Mouse (Mus musculus) midbrain, embryonic 14.5 days (tissue): ENCODE data around the gene Vmn1r235. TPM values are rescaled to one million over a fixed set of nuclear protein-coding genes. Genes with fewer than 3 reads are reported as not detected.

Experiments
- microRNA-seq: library from miRNA; unstranded; fragments of <30 nt; microRNA quantifications from one replicate; pipeline ENCODE4, GENCODE M21; 2016
- polyA plus RNA-seq: library from polyadenylated mRNA; unstranded; fragments of >200 nt; fragmentation: Nextera tagmentation; extraction: Ambion mirVana; gene quantifications from 2 replicates; pipeline ENCODE4 v1.2.1, GENCODE M21; 2014

Vmn1r235 gene
- polyA plus RNA-seq, 1 experiment from 2014 or later: not detected

Small RNA genes within 50 kb of the gene (microRNA-seq; reads per million reads assigned to microRNA genes)
- not detected for gene Gm26384

Other genes with a start within 250 kb of the Vmn1r235 start
- 22.4 and 24.5 TPM in 2 replicates for gene Zfp160, start 247.5 kb upstream of the Vmn1r235 start, polyA plus RNA-seq
- not detected in 2 replicates for gene Vmn1r234, start 30.3 kb upstream of the Vmn1r235 start, polyA plus RNA-seq
- not detected in 2 replicates for gene Vmn1r236, start 26.5 kb downstream of the Vmn1r235 start, polyA plus RNA-seq
- not detected in 2 replicates for gene Vmn1r237, start 55.5 kb downstream of the Vmn1r235 start, polyA plus RNA-seq
- gene Zfp677, start 127.3 kb downstream of the Vmn1r235 start, polyA plus RNA-seq: 5.2 and 7.2 TPM in 2 replicates
- gene Zfp54, start 166.8 kb downstream of the Vmn1r235 start, polyA plus RNA-seq: 4.3 and 5.4 TPM in 2 replicates
- gene Zfp51, start 194.0 kb downstream of the Vmn1r235 start, polyA plus RNA-seq: 13.9 and 17.5 TPM in 2 replicates
- gene Zfp53, start 232.6 kb downstream of the Vmn1r235 start, polyA plus RNA-seq: 10.9 and 11.4 TPM in 2 replicates